Mouse (Mus musculus): Measurements from ENCODE around the gene Nkap. TPM values are rescaled to one million over a fixed set of nuclear protein-coding genes. Genes with fewer than 3 reads are reported as not detected.
"Not testable (repeated sequence)": the region's sequence is repeated elsewhere in the genome, so short reads cannot be mapped to it uniquely, and the experiment has no call there.

Nkap gene
- polyA plus RNA-seq, 1 experiment from 2014 or later: 19.8 TPM

DNA sequence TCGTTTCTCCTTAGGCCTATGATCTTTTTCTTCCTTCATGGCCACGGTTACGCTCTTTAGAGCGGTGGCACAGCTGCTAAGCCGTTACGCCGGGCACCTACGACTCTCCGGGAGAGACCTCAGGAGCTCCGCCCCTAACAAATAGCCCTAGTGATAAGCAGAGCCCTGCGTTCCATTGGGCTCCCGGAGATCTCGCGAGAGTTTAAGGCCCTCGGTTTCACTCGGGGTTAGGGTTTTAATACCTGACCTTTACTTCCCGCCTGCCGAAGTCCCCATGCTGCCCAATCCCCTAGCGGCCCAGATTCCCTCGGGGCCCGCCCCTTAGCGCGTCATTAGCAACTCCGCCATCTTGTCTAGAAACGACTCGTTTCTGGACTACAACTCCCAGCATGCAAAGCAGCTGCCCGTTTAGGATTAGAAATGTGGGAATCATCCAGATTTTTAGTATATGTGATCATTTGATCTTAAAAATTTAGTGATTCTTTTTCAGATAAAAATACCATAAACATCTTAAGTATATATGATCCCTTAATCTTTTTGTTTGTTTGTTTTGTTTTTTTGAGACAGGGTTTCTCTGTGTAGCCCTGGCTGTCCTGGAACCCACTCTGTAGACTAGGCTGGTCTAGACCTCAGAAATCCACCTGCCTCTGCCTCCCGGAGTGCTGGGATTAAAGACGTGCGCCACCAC lies 16.3 kb upstream of the Nkap start, which contains the start of gene Upf3b:
TSS of gene Upf3b (minus strand) at position 130 of the 688 bp plus-strand sequence.
- Histone ChIP-seq H3K9me3 (replicated peaks) (no peaks in the 10 kb centered on the region), H3K4me1 (no peaks in the 10 kb centered on the region), H3K27me3 (ENCODE audit: low read depth, poor library complexity, severe bottlenecking) (peaks cover 2% of the 10 kb centered on the region), H3K27ac (replicated peaks) (peak within 1 kb of the TSS; percentile 86), H3K36me3 (peaks cover 14% of the 10 kb centered on the region), H3K4me3 (peak within 1 kb of the TSS; percentile 63)
- WGBS: 22% methylated on average over 30 of the region's 30 CpGs
- peak; percentile 89 for DNase-seq (ENCODE audit: low spot score)

DNA sequence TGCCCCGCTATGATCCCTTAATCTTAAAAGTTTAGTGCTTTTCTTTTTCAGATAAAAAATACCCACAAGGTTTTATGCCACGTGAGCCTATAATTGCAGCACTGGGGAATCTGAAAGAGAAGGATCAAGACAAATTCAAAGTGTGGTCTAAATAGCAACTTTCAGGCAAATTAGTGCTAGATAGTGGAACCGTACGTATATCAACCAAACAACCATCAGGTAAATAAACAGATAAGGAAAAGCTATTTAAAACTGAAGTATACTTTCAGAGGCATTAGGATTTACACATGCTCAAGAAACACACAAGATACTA lies 15.8 kb upstream of the Nkap start:
- H3K27me3 ChIP-seq (ENCODE audit: low read depth, poor library complexity, severe bottlenecking): peaks cover 7% of the 10 kb centered on the region
- H3K9me3 ChIP-seq (replicated peaks): no peaks in the 10 kb centered on the region
- peaks cover 10% of the 10 kb centered on the region for H3K36me3 ChIP-seq
- 0 out of 2 replicates have a peak overlapping the region, but pooled peaks have one; percentile 63 for H3K4me3 ChIP-seq
- no peaks in the 10 kb centered on the region for H3K4me1 ChIP-seq
- H3K27ac ChIP-seq (replicated peaks): no peak overlapping the region
- 79% methylated on average over 4 of the region's 4 CpGs for WGBS
- DNase-seq (ENCODE audit: low spot score): no peak

DNA sequence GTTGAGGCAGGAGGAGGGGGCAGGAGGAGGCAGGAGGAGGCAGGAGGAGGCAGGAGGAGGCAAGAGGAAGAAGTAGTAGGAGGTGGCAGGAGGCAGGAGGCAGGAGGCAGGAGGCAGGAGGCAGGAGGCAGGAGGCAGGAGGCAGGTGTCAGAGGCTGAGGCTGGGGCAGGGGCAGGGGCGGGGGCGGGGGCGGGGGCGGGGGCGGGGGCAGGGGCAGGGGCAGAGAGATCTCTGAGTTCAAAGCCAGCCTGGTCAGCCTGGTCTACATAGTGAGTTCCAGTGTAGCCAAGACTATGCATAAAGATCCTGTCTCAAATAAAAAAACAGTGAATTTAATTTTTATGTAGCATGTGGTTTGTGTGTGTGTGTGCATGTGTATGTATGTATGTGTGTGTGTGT lies 9.5 kb upstream of the Nkap start:
- Histone ChIP-seq H3K9me3 (replicated peaks) (0 out of 2 replicates have a peak, but pooled peaks cover 4% of the 10 kb centered on the region), H3K4me1 (no peaks in the 10 kb centered on the region), H3K36me3 (no peaks in the 10 kb centered on the region), H3K4me3 (no peak overlapping the region), H3K27me3 (ENCODE audit: low read depth, poor library complexity, severe bottlenecking) (peaks cover 18% of the 10 kb centered on the region), H3K27ac (replicated peaks) (no peak overlapping the region)
- no CpG with 5 or more reads among the region's 5 CpGs for WGBS
- DNase-seq (ENCODE audit: low spot score): no peak

DNA sequence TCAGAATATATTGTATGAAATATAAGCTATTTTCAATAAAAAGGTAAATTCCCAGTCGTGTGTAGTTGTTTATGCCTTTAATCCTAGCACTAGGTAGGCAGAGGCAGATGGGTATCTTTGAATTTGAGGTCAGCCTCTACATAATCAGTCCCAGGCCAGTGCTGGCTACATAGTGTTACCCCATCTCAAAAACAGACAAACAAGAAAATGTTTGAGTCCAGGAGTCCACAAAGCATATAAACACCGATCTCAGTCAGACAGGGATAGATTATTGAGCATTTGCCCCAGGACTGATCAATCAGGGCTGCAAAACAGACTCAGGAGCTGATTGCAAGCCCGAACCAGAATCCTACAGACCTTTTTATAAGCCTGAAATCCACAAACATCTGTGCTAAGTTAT lies 7.0 kb upstream of the Nkap start:
- no peak for DNase-seq (ENCODE audit: low spot score)
- H3K27ac ChIP-seq (replicated peaks): no peak overlapping the region
- WGBS: 65% methylated on average over 3 of the region's 3 CpGs

DNA sequence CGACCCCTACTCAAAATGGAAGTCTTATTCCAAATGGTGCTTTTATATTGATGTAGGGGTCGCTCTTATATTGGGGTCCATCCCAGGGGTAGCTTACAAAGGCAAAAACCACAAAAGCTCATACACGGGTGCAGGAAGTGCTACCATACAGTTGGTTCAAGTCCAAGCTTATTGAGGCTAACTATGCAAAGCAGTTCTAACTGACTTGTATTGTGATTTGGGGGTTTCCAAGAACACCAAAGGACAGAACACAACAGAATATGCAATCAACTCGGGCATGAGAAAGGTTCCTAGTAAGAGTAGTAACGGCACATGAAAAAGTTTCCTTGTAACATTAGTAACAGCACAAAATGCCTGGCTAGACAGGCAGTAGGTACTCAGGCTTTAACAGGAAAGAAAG lies 6.4 kb upstream of the Nkap start:
- WGBS: 76% methylated on average over 5 of the region's 5 CpGs
- H3K9me3 ChIP-seq (replicated peaks): 0 out of 2 replicates have a peak, but pooled peaks cover 4% of the 10 kb centered on the region
- no peak overlapping the region for H3K4me3 ChIP-seq
- no peak overlapping the region for H3K27ac ChIP-seq (replicated peaks)
- H3K4me1 ChIP-seq: no peaks in the 10 kb centered on the region
- no peak for DNase-seq (ENCODE audit: low spot score)
- peaks cover 17% of the 10 kb centered on the region for H3K27me3 ChIP-seq (ENCODE audit: low read depth, poor library complexity, severe bottlenecking)
- H3K36me3 ChIP-seq: no peaks in the 10 kb centered on the region

More for the DNA sequence above, 7.0 kb upstream of the Nkap start:
- Histone ChIP-seq H3K36me3 (no peaks in the 10 kb centered on the region), H3K9me3 (replicated peaks) (0 out of 2 replicates have a peak, but pooled peaks cover 4% of the 10 kb centered on the region), H3K4me1 (no peaks in the 10 kb centered on the region), H3K27me3 (ENCODE audit: low read depth, poor library complexity, severe bottlenecking) (peaks cover 18% of the 10 kb centered on the region), H3K4me3 (no peak overlapping the region)

DNA sequence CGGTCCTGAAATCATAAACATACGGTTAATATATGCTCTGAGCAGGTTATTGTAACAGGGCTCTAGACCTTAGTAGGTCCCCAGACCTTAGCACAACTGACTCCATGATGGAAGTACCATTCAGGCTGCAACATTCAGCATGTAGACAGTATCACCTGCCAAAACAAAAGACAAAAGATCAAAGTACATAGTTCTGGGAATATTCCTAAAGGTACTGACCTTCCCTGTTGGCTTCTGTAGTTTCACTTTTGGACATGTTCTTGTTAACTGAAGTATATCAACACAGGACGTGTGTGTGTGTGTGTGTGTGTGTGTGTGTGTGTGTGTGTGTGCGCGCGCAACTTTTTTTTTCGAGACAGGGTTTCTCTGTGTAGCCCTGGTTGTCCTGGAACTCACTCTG lies 1.1 kb upstream of the Nkap start:
- Histone ChIP-seq H3K27me3 (ENCODE audit: low read depth, poor library complexity, severe bottlenecking) (no peaks in the 10 kb centered on the region), H3K36me3 (no peaks in the 10 kb centered on the region), H3K9me3 (replicated peaks) (no peaks in the 10 kb centered on the region), H3K27ac (replicated peaks) (no peak overlapping the region), H3K4me3 (no peak overlapping the region), H3K4me1 (peaks cover 11% of the 10 kb centered on the region)
- WGBS: 94% methylated on average over 7 of the region's 7 CpGs
- no peak for DNase-seq (ENCODE audit: low spot score)

DNA sequence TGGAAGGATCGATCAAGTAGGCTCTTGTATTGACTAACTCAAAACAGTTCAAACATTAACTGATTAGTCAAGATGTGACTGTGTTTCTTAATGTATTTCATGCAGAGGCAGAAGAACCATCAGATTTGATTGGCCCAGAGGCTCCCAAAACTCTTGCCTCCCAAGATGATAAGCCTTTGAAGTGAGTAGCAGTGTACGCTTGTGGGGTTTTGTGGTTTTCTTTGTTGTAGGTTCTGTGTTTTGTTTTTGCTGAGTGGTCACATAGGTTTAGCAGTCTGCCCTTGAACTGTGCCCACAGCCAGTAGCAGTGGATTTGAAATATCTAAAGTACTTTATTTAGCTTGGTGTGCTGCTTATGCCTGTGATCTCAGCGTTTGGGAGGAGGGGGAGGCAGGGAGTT lies 15.1 kb downstream of the Nkap start:
- 90% methylated on average over 3 of the region's 3 CpGs for WGBS
- H3K4me1 ChIP-seq: no peaks in the 10 kb centered on the region
- H3K9me3 ChIP-seq (replicated peaks): no peaks in the 10 kb centered on the region
- no peak for DNase-seq (ENCODE audit: low spot score)
- H3K27me3 ChIP-seq (ENCODE audit: low read depth, poor library complexity, severe bottlenecking): no peaks in the 10 kb centered on the region
- H3K4me3 ChIP-seq: no peak overlapping the region
- H3K36me3 ChIP-seq: peaks cover 67% of the 10 kb centered on the region
- H3K27ac ChIP-seq (replicated peaks): no peak overlapping the region

DNA sequence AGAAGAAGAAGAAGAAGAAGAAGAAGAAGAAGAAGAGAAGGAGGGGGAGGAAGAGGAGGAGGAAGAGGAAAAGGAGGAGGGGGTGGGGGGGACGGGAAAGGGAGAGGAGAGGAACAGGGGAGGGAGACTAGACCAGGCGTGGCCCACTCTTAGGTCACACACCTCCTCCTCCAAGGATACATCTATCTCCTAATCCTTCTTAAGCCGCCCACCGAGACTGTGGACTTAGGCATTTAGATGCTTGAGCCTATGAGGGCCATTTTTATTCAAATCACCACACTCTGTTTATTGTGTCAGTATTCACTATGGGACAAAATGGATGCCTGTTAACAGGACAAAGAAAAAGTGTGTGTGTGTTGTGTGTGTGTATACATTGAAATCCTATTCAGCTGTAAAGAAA lies 17.9 kb downstream of the Nkap start:
- peaks cover 50% of the 10 kb centered on the region for H3K36me3 ChIP-seq
- not testable (repeated sequence) for H3K4me1 ChIP-seq; H3K27me3 ChIP-seq (ENCODE audit: low read depth, poor library complexity, severe bottlenecking); H3K9me3 ChIP-seq (replicated peaks); H3K4me3 ChIP-seq; DNase-seq (ENCODE audit: low spot score); H3K27ac ChIP-seq (replicated peaks)
- WGBS: 25% methylated on average over 1 of the region's 4 CpGs

DNA sequence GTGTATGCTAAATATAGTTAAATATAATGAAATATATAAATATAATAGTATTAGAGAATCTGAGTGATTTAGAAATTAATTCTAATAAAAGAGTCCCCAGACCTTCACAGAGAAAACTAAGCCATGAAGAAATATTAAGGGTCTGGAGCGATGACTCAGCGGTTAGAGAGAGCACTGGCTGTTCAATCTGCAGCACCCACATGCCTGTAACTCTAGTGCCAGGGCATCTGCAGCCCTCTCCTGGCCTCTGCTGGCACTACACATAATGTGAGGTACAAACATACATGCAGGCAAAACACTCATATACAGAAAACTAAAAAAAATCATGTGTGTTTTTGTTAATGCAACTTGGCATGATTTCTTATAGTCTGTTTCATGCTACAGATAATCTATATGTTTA lies 18.4 kb downstream of the Nkap start:
- H3K27ac ChIP-seq (replicated peaks): no peak overlapping the region
- H3K36me3 ChIP-seq: peaks cover 49% of the 10 kb centered on the region
- peak; percentile 13 for DNase-seq (ENCODE audit: low spot score)
- H3K27me3 ChIP-seq (ENCODE audit: low read depth, poor library complexity, severe bottlenecking): no peaks in the 10 kb centered on the region
- H3K4me3 ChIP-seq: no peak overlapping the region
- 95% methylated on average over 2 of the region's 2 CpGs for WGBS
- no peaks in the 10 kb centered on the region for H3K9me3 ChIP-seq (replicated peaks)
- no peaks in the 10 kb centered on the region for H3K4me1 ChIP-seq

DNA sequence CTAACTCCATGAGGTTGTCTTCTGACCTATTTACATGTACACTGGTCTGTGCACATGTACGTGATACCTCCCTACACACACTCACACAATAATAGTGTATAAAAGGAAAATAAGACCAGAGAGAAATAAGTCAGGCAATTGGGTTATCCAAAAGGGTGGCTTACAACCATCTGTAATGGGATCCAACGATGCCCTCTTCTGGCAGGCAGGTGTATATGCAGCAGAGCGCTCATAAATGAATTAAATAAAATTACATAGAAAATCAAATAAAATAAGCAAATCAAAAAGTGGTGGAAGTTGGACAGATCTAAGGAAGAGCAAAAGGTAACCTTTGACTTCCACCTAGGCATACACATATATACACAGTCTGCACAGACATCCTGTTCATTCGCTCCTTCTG lies 31.2 kb downstream of the Nkap start:
- H3K9me3 ChIP-seq (replicated peaks): no peaks in the 10 kb centered on the region
- no peak overlapping the region for H3K27ac ChIP-seq (replicated peaks)
- WGBS: 50% methylated on average over 4 of the region's 4 CpGs
- no peaks in the 10 kb centered on the region for H3K27me3 ChIP-seq (ENCODE audit: low read depth, poor library complexity, severe bottlenecking)
- no peaks in the 10 kb centered on the region for H3K4me1 ChIP-seq
- no peak overlapping the region for H3K4me3 ChIP-seq
- no peak for DNase-seq (ENCODE audit: low spot score)
- peaks cover 29% of the 10 kb centered on the region for H3K36me3 ChIP-seq

DNA sequence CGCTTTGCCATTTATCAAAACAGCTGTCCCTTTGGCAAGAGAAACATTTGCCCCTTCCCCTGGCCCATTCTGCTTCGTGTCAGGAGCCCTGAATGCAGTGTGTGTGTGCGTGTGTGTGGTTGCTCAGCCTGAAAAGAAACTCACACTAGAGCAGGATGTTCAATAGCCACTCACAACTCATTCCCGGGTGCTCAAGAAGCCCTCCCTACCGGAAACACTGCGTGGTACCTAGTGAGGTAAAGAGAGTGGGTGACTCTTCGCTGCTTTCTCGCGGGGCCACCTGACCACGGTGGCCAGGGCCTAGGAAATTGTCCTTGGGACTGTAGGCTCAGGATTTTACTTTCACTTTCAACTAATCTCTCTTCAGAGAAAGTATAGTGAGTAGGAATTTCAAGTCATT lies 34.6 kb downstream of the Nkap start:
- WGBS: 80% methylated on average over 10 of the region's 10 CpGs
- no peaks in the 10 kb centered on the region for H3K36me3 ChIP-seq
- DNase-seq (ENCODE audit: low spot score): no peak
- H3K4me3 ChIP-seq: no peak overlapping the region
- H3K27me3 ChIP-seq (ENCODE audit: low read depth, poor library complexity, severe bottlenecking): 0 out of 2 replicates have a peak, but pooled peaks cover 4% of the 10 kb centered on the region
- no peaks in the 10 kb centered on the region for H3K4me1 ChIP-seq
- H3K27ac ChIP-seq (replicated peaks): no peak overlapping the region
- H3K9me3 ChIP-seq (replicated peaks): no peaks in the 10 kb centered on the region; the same call in 1 of the 2 replicates

DNA sequence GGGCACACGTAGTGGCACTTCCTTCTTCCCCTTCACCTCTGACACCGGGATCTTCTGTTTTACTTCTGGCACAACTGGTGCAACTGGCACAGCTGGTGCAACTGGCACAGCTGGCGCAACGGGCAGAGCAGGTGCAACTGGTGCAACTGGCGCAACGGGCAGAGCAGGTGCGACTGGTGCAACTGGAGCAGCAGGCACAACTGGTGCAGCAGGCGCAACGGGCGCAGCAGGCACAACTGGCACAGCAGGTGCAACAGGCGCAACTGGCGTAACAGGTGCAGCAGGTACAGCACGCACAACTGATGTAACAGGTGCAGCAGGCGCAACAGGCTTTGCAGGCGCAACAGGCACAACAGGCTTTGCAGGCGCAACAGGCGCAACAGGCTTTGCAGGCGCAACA lies 36.5 kb downstream of the Nkap start:
- H3K36me3 ChIP-seq: no peaks in the 10 kb centered on the region
- no peak overlapping the region for H3K27ac ChIP-seq (replicated peaks)
- no peak for DNase-seq (ENCODE audit: low spot score)
- 0 out of 2 replicates have a peak, but pooled peaks cover 4% of the 10 kb centered on the region for H3K27me3 ChIP-seq (ENCODE audit: low read depth, poor library complexity, severe bottlenecking)
- no peak overlapping the region for H3K4me3 ChIP-seq
- no peaks in the 10 kb centered on the region for H3K4me1 ChIP-seq
- WGBS: 76% methylated on average over 18 of the region's 18 CpGs
- H3K9me3 ChIP-seq (replicated peaks): no peaks in the 10 kb centered on the region; the same call in 1 of the 2 replicates

DNA sequence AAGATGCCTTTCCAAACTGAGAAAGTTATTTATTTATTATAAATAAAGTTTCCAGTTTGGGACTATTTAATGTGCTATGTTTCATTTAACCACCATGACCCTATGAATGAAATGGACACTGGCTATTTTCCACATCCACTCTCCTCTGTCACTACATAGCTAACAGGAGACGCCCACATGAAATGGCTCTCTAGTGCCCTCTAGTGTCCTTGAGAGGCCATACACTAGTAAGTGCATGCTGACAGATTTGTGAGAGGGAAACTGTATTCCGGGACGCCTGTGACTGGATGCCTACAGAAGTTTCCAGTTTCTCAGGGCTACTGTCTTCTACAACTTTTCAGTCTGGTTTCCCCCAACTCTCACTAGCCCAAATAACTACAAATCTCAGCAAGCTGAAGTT lies 40.5 kb downstream of the Nkap start:
- Histone ChIP-seq H3K27ac (replicated peaks) (no peak overlapping the region), H3K36me3 (no peaks in the 10 kb centered on the region), H3K9me3 (replicated peaks) (no peaks in the 10 kb centered on the region; the same call in 1 of the 2 replicates), H3K4me3 (no peak overlapping the region), H3K27me3 (ENCODE audit: low read depth, poor library complexity, severe bottlenecking) (0 out of 2 replicates have a peak, but pooled peaks cover 4% of the 10 kb centered on the region), H3K4me1 (peaks cover 8% of the 10 kb centered on the region; the same call in 1 of the 2 replicates)
- peak; percentile 16 for DNase-seq (ENCODE audit: low spot score)
- 44% methylated on average over 3 of the region's 3 CpGs for WGBS

All from midbrain, embryonic 10.5 days (tissue).